Mouse (Mus musculus): ENCODE measurements at regions not wholly inside any gene's neighbourhood (a gene's known extent, or its start where the extent isn't known, plus 50 kb on each side); places are given as distances from the start of the nearest gene placed in this dataset.

DNA sequence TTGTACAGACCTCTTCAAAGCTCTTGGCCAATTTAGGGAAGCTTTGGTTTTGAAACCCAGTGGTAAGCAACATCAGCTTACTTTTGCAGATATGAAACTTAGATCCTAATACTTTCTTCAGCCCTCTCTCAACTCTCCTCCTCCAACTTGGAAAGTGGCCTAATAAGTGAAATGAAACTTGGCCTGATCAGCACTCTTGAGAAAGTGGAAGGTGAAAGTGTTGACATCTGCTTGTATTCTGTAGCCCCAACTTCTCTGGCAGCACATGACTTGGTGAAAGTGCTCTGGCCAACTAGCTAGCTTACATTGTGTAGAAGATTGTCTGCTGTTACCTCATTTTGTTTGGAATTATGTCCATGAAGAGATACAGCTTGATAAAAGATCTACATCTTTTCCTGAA lies 61.1 kb upstream of the Prdm1 start:
- no peaks in the 10 kb centered on the region for H3K36me3 ChIP-seq (ENCODE audit: control insufficient read depth, insufficient read depth, low read length)
- DNase-seq, result no peak
- H3K27me3 ChIP-seq (ENCODE audit: control insufficient read depth, insufficient read depth, low read length), result no peaks in the 10 kb centered on the region
- H3K4me3 ChIP-seq (ENCODE audit: control insufficient read depth, insufficient read depth, low read length), result no peak overlapping the region
- no peak overlapping the region for H3K27ac ChIP-seq (ENCODE audit: control insufficient read depth, insufficient read depth, low read length)
- no peaks in the 10 kb centered on the region for H3K4me1 ChIP-seq (replicated peaks; ENCODE audit: control insufficient read depth, insufficient read depth, low read length)
- TF ChIP-seq POLR2A (IDR thresholded peaks at IDR 0.05; ENCODE audit: control insufficient read depth, extremely low read depth, insufficient read depth, low read length, poor library complexity) (no peak), CTCF (IDR thresholded peaks at IDR 0.05; ENCODE audit: borderline replicate concordance, control insufficient read depth, extremely low read depth, insufficient read depth, low read length, poor library complexity) (no peak)

DNA sequence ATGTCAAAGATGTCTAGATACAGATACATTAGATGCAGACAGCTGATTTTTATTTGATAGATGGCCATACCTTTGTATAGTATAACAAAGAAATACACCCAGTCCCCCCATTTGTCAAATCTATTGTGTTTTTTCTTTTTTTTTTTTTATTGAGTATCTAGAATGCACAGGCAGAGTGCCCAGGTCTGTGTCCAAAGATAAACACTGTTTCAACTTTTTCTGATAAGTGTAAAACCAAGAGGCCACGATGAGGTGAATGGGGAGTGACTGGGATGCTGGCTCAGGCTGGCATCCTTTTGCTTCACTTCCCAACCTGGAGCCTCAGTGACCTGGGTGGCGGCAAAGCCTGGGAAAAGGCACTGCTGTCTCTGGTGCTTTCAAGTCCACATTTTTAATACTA lies 54.4 kb upstream of the Prdm1 start:
- no peak for DNase-seq
- H3K4me3 ChIP-seq (ENCODE audit: control insufficient read depth, insufficient read depth, low read length), result no peak overlapping the region
- no peaks in the 10 kb centered on the region for H3K27me3 ChIP-seq (ENCODE audit: control insufficient read depth, insufficient read depth, low read length)
- WGBS, result 72% methylated on average over 2 of the region's 2 CpGs
- no peaks in the 10 kb centered on the region for H3K4me1 ChIP-seq (replicated peaks; ENCODE audit: control insufficient read depth, insufficient read depth, low read length)
- H3K36me3 ChIP-seq (ENCODE audit: control insufficient read depth, insufficient read depth, low read length), result no peaks in the 10 kb centered on the region
- no peak overlapping the region for H3K27ac ChIP-seq (ENCODE audit: control insufficient read depth, insufficient read depth, low read length)
- no peak for TF ChIP-seq CTCF (IDR thresholded peaks at IDR 0.05; ENCODE audit: borderline replicate concordance, control insufficient read depth, extremely low read depth, insufficient read depth, low read length, poor library complexity)
- TF ChIP-seq POLR2A (IDR thresholded peaks at IDR 0.05; ENCODE audit: control insufficient read depth, extremely low read depth, insufficient read depth, low read length, poor library complexity), result no peak

All from thymus, adult 2 months (tissue).